Mouse (Mus musculus) stomach, adult 2 months (tissue): ENCODE data around the gene Mageb3. TPM values are rescaled to one million over a fixed set of nuclear protein-coding genes. Genes with fewer than 3 reads are reported as not detected.

Experiments
- polyA plus RNA-seq: library from polyadenylated mRNA; depleted of rRNA; stranded (reverse); fragments of >200 nt; gene quantifications from 2 replicates; pipeline ENCODE4 v1.2.3, GENCODE M21; 2012; rRNA removed

Mageb3 gene
- polyA plus RNA-seq: not detected in 2 replicates

DNA sequence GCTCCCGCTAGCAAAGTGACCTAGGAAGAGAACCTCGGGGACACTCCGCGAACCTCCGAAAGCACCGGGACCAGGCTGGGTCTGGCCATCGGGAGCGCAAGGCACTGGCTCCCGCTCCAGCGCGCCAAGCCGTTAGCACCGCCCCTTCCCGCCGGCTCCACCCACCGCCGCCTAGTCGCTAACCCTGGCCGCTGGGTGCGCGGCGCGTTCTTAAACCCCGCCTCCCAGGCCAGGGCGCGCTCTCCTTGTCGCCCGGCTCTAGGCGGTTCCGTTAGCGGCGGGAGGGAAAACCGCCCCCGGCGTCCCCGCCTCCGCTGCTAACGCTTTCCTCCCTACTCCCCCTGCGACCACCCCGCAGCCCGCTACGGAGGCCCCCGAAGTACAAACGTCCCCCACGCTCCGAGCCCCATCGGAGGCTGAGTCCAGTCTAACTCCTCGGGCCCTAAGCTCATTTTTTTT is at the start of gene Mageb3, which contains the start of gene Ctdspl2:
Gene Mageb3 (minus strand): TSS at position 328 of the 459 bp plus-strand sequence.
Gene Ctdspl2 (plus strand): TSS at position 237 of the 459 bp plus-strand sequence.

Other genes starting within 250 kb of the Mageb3 start
- gene Frmd5, start 149.0 kb downstream of the Mageb3 start, polyA plus RNA-seq: 0.24 and 0.40 TPM in 2 replicates
- 3.3 and 3.7 TPM in 2 replicates for gene Casc4, start 89.1 kb downstream of the Mageb3 start, polyA plus RNA-seq
- gene Ctdspl2, start 91 bp downstream of the Mageb3 start, polyA plus RNA-seq: 0.29 and 0.76 TPM in 2 replicates
- gene Eif3j1, start 72.5 kb upstream of the Mageb3 start, polyA plus RNA-seq: 1.6 and 2.3 TPM in 2 replicates
- gene Spg11, start 162.3 kb upstream of the Mageb3 start, polyA plus RNA-seq: 2.6 and 3.2 TPM in 2 replicates
- gene B2m, start 191.6 kb upstream of the Mageb3 start, polyA plus RNA-seq: 116 and 155 TPM in 2 replicates
- not detected in 2 replicates for gene Trim69, start 204.6 kb upstream of the Mageb3 start, polyA plus RNA-seq
- not detected in 2 replicates for gene Patl2, start 230.1 kb upstream of the Mageb3 start, polyA plus RNA-seq
- not detected in 2 replicates for gene Terb2, start 230.2 kb upstream of the Mageb3 start, polyA plus RNA-seq